Mouse (Mus musculus): Measurements from ENCODE around the gene Fggy.

GRCm38 (mm10) chr4:95784146-95784895 lies 227.0 kb downstream of the Fggy start:
- TF ChIP-seq GATA1 (IDR thresholded peaks at IDR 0.05; ENCODE audit: low read length): no peak
- no peak for TF ChIP-seq TAL1 (IDR thresholded peaks at IDR 0.05; ENCODE audit: low read length)

All from erythroblast, embryonic 14.5 days (primary cell).